Mouse (Mus musculus) ES-E14 (cell line): Measurements from ENCODE around the gene Gtf3c3.

Source experiments
- MAFK ChIP-seq: IDR thresholded peaks from 2 replicates; pipeline ENCODE4 v1.6.1; 2014; ENCODE audit warnings: mild to moderate bottlenecking, low read depth, low read length, inconsistent platforms; ENCODE audit not compliant: insufficient read depth
- ZC3H11A ChIP-seq: IDR thresholded peaks from 2 replicates; pipeline ENCODE4 v1.6.1; 2012; ENCODE audit warnings: low read depth, mild to moderate bottlenecking, inconsistent platforms, low read length, borderline replicate concordance
- ZNF384 ChIP-seq: IDR thresholded peaks from 2 replicates; pipeline ENCODE4 v1.6.1; 2012; ENCODE audit warnings: low read depth, low read length, inconsistent platforms

DNA sequence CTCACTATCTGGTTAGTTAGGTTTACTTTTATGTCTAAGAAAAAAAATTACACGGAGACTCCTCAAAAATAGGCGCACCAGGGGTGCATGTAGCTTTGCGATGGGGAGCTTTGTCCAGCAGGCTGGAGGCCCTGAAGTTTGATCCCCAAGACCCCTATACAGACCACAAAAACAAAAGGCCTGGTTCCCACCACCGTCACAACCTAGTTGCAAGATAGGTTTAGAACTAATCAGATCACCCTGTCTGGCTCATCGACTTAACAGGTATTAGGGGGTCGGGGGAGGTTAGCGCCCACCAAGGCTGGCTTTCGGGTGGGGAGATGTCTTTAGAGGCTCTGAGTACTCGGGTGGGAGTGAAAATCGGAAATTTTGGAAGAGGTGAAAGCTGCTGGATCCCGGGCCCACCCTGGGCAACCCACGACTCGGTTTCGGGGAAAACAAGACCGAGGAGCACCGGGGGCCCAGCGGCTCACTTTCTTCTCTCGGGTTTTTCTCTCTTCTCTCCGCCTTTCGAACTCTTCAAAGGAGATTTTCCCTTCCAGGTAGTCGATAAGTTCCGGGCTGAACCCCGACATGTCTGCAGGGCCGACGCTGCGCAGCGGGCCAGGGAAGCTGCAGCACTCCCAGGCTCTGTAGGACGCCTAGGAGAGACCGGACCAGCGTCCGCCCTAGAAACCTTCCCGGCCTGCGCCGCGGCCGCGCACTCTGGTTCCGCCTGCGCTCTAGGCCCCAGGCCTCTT is at the start of gene Gtf3c3:
- TF ChIP-seq MAFK, result no peak
- TF ChIP-seq ZNF384, result no peak
- TF ChIP-seq ZC3H11A, result no peak
